Mouse (Mus musculus) lung, adult 18-20 months (tissue): ENCODE results near the gene Kctd11.

Experiments used
- DNase-seq, 2 experiments: peaks; one replicate each; pipeline ENCODE4 v3.0.0; 2022; ENCODE audit warnings: mixed read lengths in 2 of 2

The Kctd11 gene

DNA sequence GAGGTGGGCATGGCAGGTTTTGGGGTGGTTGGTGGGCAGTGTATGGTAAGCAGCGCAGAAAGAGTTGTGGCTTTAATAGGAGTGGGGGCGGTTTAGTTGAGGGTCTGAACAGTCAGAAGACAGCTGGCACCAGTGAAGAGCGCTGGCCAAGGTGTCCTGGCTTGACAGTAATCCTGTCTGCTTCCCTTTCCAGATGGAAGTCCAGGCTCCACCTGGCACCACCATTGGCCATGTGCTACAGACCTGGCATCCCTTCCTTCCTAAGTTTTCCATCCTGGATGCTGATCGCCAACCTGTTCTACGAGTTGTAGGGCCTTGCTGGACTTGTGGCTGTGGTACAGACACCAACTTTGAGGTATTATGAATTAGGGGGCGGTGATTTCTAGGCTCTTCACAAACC is 33.2 kb downstream of the Kctd11 start:
- no peak for DNase-seq

DNA sequence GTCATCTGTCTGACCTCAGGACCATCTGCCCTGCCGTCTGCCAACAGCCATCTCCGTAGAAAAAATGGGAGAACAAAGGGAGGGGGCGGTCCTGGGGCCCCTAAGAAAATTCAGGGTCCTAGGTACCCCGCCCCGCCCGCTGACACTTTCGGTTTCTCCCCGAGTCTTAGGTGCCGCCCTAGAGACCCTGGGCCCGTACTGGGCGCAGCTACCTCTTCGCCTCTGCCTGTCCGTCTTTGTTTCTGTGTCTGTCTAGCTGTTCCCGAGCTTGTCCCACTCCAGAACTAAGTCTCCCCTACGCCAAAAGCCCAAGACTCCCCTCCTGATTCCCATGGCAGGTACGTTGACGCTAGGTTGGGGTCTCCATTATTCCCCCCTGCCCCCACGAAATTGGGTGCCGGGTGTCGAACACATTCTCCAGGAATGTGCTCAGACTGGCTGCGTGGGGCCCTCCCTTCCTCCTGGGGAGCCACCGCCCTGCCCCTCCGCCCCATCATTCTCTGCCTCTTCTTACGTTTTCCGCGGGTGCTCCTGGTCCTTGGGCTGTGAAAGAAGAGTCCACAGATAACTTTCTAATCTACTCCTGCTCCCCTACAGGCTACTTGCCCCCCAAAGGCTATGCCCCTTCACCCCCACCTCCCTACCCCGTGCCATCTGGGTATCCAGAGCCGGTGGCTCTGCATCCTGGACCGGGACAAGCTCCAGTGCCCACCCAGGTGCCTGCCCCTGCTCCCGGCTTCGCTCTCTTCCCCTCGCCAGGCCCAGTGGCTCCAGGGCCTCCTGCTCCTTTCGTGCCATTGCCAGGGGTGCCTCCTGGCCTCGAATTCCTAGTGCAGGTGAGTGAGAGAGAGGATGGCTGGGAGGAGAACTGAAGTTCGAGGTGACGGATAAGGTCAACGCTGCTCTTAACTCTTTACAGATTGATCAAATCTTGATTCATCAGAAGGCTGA is 34.2 kb downstream of the Kctd11 start:
- peak; percentile 46 to 53 for DNase-seq

DNA sequence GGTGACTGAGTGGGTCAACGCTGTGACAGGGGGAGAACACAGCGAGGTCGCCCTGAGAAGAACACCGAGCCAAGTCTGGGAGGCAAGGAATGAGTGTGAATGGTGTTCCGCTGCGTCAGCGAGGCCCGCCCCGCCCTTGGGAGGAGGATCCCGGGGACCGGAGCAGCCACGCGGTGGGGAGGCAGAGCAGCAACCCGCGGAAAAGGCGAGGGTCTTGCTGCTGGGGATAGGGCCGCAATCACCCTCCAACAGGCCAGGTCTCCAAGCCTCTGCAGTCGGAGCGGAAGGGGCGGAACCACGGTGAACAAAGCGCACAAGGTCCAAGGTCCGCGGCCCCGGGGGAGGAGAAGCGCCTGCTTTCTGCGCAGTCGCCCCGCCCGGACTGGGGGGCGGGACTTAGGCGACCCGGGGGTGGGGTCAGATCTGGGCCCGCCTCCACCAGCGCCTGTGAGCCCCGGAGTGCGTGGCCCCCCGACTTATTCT is 35.0 kb downstream of the Kctd11 start, which contains the start of gene Plscr3:
Gene Plscr3 (plus strand): TSS at position 179 of the 483 bp plus-strand sequence.
- DNase-seq = peak; percentile 91 to 92

DNA sequence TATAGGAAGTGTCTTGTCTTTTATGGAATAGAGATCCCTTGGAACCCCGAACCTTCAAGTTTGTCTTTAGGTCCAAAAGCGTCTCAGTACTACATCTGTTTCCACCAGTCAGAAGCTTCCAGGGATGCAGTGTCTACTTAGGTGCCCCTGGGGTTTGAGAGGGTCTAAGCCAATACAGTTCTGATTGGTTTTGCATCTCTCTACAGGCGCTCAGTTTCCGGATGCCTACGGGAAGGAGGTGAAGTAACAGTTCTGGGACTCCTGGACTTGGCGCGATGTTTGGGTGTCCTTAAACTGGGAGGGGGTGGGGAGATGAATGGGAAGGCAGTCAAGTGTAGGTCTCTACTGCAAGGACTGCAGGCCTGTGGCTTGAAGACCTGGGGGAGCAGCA is 42.5 kb downstream of the Kctd11 start:
- DNase-seq = peak; percentile 27 to 48

DNA sequence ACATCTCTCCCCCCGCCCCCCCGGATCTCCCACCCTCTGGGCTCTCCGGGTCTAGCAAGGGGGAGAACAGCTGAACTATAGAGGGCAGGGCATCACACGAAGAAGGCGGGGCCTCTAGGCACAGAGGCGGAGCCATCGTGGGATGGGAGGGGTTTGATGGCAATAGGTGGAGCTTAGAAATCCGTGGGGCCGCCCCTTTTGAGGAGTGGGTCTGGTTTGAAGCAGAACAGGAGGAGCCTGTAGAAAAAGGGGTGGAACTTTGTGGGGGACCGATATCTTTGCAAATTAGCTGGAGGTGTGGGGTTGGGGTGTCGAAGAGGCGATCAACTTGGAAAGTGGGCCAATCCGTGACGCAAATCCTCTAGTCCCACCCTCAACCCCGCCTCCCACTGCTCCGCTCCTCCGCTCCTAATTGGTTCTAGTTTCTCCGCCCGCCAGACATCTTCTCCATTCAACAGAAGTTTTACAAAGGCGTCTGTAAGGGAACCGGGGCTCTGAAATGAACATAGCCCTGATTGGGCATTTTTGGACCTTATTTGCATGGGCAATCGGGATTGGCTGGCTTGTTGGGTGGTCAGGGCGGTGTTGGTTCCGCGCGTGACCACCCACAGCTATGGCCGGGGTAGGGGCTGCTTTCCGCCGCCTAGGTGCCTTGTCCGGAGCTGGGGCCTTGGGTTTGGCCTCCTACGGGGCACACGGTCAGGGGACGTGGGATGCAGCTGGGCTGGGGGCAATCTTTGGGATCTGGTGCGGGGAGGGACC is 43.1 kb downstream of the Kctd11 start, which contains the start of gene Tmem256:
Gene Tmem256 (plus strand): TSS at position 563 of the 762 bp plus-strand sequence.
- peak; percentile 97 to 98 for DNase-seq

DNA sequence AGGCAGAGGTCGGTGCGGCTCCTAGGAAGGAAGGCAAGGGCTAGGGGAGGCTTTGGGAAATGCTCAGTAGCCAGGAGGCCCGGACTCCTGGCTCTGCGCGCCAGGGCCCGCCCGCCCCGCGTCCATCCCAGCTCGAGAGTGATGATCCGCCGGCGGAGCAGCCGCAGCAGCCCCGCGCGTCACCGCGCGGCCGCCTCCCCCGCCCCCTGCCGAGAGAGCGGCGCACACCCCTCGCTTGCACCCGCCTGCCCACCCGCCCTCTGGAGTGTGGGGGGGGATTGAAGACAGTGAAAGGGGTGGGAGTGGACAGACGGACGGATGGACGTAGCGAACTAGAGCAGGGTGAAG is 43.6 kb downstream of the Kctd11 start, which contains the start of gene Nlgn2:
Gene Nlgn2 (minus strand): TSS at position 181 of the 348 bp plus-strand sequence.
- no peak for DNase-seq

DNA sequence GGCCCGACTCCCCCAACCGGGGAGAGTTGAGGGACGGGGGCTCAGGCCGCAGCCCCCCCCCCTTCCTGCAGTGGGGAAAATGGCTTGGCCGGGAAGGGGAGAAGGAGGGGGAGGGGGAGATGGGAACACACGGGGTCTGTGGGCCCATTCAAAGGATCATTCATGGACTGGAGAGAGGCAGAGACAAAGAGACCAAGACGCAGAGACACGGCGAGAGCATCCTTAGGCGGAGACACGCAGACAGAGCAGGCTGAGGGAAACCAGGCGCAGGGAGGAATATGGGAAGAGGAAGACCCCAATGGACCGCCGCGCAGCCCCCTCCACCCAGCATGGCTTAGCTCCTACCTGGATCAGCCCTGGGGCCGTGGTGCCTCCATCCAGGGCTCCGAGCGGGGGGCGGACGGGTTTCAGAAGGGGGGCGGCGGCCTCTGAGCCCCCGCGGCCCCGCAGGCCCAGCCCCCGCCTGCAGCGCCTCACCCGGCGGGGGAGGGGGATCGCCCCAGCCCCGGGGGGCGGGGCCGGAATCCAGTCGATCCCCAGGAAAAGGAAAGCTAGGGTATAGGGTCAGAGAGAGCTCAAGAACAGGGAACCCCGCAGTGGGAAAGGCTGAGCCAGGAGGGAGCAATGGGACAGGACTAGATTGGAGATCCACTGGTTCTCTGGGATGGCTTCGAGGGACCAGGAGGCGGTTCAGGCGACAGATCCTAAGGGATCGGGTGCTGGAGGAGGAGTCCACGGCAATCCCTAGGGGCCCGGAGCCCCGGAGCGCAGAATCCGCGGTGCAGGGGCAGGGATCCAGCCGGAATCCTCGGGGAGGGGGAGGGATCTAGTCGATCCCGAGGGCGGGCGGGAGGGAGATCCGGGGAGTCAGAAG is 44.3 kb downstream of the Kctd11 start:
- DNase-seq = peak; percentile 29 to 44

DNA sequence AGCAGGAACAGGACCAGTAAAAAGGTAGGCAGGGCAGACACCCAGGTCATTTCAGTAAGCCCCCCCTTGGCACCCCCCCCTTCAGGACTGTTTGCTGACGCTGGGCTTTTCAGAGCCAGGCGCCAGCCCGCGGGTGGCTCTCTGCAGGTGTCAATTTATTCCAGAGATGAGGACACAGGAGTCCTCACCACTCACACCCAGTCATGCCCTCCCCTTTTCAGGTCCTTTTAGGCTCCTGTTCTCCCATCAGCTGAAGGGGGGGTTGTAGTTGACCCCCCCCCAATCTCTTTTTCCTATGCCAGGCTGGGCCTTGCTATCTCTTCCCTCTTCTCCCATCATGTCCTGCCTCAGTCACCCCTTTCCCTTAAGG is 45.3 kb downstream of the Kctd11 start:
- no peak for DNase-seq

DNA sequence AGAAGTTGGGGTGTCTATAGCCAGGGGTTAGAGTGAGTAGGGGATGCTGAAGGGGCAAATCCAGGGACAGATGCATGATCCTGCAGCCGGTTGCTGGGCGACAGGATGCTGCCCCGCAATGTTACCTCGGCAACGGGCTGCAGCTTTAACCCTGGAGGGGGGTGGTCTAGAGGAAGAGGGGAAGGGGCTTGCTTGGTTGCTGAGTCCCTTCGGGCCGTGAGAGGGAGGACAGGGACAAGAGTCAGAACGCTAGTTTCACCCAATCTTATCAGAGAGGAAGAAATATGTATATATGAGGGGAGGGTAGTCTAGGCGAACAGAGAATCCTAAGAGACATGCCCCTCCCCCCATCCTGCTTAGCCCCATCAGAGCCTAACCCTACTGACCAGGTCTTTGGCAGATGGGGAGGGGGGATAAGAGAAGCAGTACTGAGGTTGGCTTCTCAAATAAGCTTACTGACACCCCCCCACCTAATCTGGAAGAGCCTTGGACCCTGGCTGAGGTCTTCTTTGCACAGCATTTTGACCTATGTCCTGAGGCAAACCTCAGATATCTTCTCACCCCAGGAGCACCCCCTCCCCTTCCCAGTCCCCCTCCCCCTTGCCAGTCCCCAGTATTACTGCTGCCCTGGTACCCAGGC is 45.8 kb downstream of the Kctd11 start:
- no peak for DNase-seq

DNA sequence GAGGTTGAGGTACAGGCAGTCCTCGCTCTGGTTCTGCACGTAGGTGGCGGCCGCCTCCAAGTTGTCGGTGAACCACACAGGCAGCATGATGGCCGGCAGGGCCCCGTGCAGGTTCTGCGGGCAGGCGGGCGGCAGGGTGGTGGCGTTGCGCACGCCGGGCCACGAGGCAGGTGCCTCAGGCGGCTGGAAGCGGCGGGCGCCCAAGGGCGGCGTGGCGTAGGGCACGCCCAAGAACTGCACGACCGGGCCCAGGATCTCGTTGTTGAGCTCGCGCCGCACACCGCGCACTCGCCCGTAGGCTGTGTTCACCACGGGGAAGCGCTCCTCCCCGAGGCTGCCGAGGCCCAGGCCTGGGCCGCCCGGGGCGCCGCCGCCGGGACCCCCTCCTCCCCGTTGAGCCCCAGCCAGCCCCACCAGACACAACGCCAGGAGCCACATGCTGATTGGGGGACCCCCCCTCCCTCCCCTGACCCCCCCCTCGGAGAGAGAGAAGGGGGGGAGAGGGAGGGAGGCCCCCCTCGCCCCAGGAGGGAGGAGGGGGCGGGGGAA is 47.1 kb downstream of the Kctd11 start:
- peak; percentile 27 to 47 for DNase-seq

DNA sequence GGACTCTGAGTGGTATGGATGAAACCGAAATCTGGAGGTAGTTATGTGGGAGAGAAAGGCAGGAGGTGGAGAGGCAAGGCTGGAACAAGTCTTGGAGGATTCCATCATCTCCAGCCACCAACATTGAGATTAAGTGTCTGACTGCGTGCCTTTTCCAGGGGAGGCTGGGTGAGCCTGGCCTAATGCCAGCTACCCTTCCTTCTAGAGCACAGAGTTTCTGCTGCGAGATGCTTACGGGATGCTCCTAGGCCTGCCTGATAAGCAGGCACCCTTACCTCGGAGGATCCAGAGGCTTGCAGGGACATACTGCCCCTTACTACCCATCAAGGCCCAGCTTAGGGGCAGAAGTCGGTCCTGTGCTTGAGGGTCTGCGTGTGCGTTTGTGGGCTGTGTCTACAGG is 47.7 kb downstream of the Kctd11 start:
- DNase-seq = no peak

DNA sequence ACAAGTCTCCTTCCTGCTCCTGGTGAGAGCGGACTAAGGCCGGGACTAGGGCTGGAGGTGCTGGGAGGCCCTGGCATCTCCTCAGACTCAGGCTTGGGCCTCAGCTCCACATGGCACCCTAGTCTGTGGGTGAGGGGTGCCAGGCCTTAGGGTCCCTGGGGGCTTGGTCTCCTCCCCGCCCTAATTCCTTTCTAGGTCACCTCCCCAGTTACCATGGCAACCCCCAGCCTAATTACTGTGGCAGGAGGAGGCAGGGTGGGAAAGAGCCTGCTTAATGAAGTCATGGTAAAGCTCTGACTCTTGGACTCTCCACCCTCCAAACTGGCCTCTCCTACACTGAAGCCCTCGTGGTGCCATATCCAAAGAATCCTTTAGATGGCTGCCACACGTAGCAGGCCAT is 52.4 kb downstream of the Kctd11 start:
- DNase-seq = no peak
